Mouse (Mus musculus): ENCODE measurements around the gene Tipin. TPM values are rescaled to one million over a fixed set of nuclear protein-coding genes. Genes with fewer than 3 reads are reported as not detected.
"Not testable (repeated sequence)": the region's sequence is repeated elsewhere in the genome, so short reads cannot be mapped to it uniquely, and the experiment has no call there.

The Tipin gene
- polyA plus RNA-seq, 1 experiment from 2014 or later = 106 TPM

GRCm38 (mm10) chr9:64267231-64267630 lies 14.2 kb upstream of the Tipin start:
- no peak overlapping the region for H3K4me2 ChIP-seq (ENCODE audit: low read length)
- WGBS = 88% methylated on average over 1 of the region's 1 CpGs
- ATAC-seq = no peak
- no peak overlapping the region for H3K27ac ChIP-seq (ENCODE audit: low read length)
- H3K9ac ChIP-seq (replicated peaks; ENCODE audit: low read depth, low read length) = no peak overlapping the region
- no peaks in the 10 kb centered on the region for H3K27me3 ChIP-seq (replicated peaks; ENCODE audit: control insufficient read depth, insufficient read depth, low read length)
- H3K4me1 ChIP-seq (replicated peaks; ENCODE audit: control insufficient read depth, insufficient read depth, low read length) = no peaks in the 10 kb centered on the region
- H3K4me3 ChIP-seq (replicated peaks; ENCODE audit: low read length) = no peak overlapping the region
- no peaks in the 10 kb centered on the region for H3K9me3 ChIP-seq (ENCODE audit: control insufficient read depth, low read length)
- no peaks in the 10 kb centered on the region for H3K36me3 ChIP-seq (ENCODE audit: control insufficient read depth, insufficient read depth)

GRCm38 (mm10) chr9:64268196-64268595 lies 13.2 kb upstream of the Tipin start:
- 93% methylated on average over 10 of the region's 10 CpGs for WGBS
- no peak overlapping the region for H3K4me2 ChIP-seq (ENCODE audit: low read length)
- H3K4me3 ChIP-seq (replicated peaks; ENCODE audit: low read length) = no peak overlapping the region
- H3K36me3 ChIP-seq (ENCODE audit: control insufficient read depth, insufficient read depth) = no peaks in the 10 kb centered on the region
- H3K9ac ChIP-seq (replicated peaks; ENCODE audit: low read depth, low read length) = no peak overlapping the region
- H3K9me3 ChIP-seq (ENCODE audit: control insufficient read depth, low read length) = no peaks in the 10 kb centered on the region
- H3K4me1 ChIP-seq (replicated peaks; ENCODE audit: control insufficient read depth, insufficient read depth, low read length) = no peaks in the 10 kb centered on the region
- ATAC-seq = no peak
- H3K27ac ChIP-seq (ENCODE audit: low read length) = no peak overlapping the region
- H3K27me3 ChIP-seq (replicated peaks; ENCODE audit: control insufficient read depth, insufficient read depth, low read length) = no peaks in the 10 kb centered on the region

GRCm38 (mm10) chr9:64268836-64269235 lies 12.5 kb upstream of the Tipin start:
- H3K9me3 ChIP-seq (ENCODE audit: control insufficient read depth, low read length); H3K36me3 ChIP-seq (ENCODE audit: control insufficient read depth, insufficient read depth); ATAC-seq; H3K27me3 ChIP-seq (replicated peaks; ENCODE audit: control insufficient read depth, insufficient read depth, low read length); H3K27ac ChIP-seq (ENCODE audit: low read length); H3K4me2 ChIP-seq (ENCODE audit: low read length); H3K9ac ChIP-seq (replicated peaks; ENCODE audit: low read depth, low read length); H3K4me1 ChIP-seq (replicated peaks; ENCODE audit: control insufficient read depth, insufficient read depth, low read length); H3K4me3 ChIP-seq (replicated peaks; ENCODE audit: low read length): not testable (repeated sequence)
- 91% methylated on average over 8 of the region's 8 CpGs for WGBS

GRCm38 (mm10) chr9:64271249-64271648 lies 10.1 kb upstream of the Tipin start:
- Histone ChIP-seq H3K27me3 (replicated peaks; ENCODE audit: control insufficient read depth, insufficient read depth, low read length) (no peaks in the 10 kb centered on the region), H3K4me2 (ENCODE audit: low read length) (no peak overlapping the region), H3K4me1 (replicated peaks; ENCODE audit: control insufficient read depth, insufficient read depth, low read length) (no peaks in the 10 kb centered on the region), H3K9ac (replicated peaks; ENCODE audit: low read depth, low read length) (no peak overlapping the region), H3K27ac (ENCODE audit: low read length) (no peak overlapping the region), H3K36me3 (ENCODE audit: control insufficient read depth, insufficient read depth) (no peaks in the 10 kb centered on the region), H3K9me3 (ENCODE audit: control insufficient read depth, low read length) (no peaks in the 10 kb centered on the region), H3K4me3 (replicated peaks; ENCODE audit: low read length) (no peak overlapping the region)
- WGBS = 78% methylated on average over 3 of the region's 3 CpGs
- no peak for ATAC-seq

DNA sequence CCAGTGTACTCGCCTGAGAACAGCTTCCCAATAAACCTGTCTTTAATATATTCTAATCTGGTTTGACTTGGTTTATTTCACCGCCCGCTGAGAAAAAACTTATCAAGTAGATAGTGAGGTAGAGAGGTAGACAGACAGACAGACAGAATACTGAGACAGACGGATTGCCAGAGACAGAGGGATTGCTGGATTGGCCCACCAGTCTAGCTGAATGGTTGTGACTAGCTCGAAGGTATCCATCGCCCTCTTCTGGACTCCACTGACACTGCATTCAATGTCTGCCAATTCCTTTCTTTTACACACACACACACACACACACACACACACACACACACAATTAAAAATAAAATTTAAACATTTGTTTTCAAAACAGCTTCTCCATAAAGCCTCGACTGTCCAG lies 8.8 kb upstream of the Tipin start:
- H3K36me3 ChIP-seq (ENCODE audit: control insufficient read depth, insufficient read depth) = no peaks in the 10 kb centered on the region
- H3K4me2 ChIP-seq (ENCODE audit: low read length) = no peak overlapping the region
- no peak overlapping the region for H3K4me3 ChIP-seq (replicated peaks; ENCODE audit: low read length)
- H3K9me3 ChIP-seq (ENCODE audit: control insufficient read depth, low read length) = no peaks in the 10 kb centered on the region
- no peak overlapping the region for H3K9ac ChIP-seq (replicated peaks; ENCODE audit: low read depth, low read length)
- no peak for ATAC-seq
- no peaks in the 10 kb centered on the region for H3K27me3 ChIP-seq (replicated peaks; ENCODE audit: control insufficient read depth, insufficient read depth, low read length)
- no peak overlapping the region for H3K27ac ChIP-seq (ENCODE audit: low read length)
- 49% methylated on average over 7 of the region's 7 CpGs for WGBS
- H3K4me1 ChIP-seq (replicated peaks; ENCODE audit: control insufficient read depth, insufficient read depth, low read length) = no peaks in the 10 kb centered on the region

DNA sequence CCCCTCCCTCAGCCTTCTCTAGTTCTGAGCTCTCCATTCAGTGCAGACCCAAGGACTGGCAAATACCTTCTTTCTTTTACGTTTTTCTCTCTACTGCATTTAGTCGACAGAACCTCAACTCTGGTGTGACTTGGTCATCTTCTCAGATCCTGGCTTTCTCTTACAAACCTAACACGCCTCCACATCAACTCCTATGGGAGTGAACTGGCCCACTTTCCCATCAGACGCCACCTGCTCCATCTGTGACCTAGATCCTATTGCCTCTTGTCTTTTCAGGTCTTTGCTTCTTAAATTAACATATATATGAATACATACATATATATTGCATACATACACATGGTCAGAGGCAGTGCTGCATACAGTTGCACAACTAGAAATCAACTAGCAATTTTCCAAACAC lies 7.6 kb upstream of the Tipin start:
- WGBS = 77% methylated on average over 4 of the region's 4 CpGs
- Histone ChIP-seq H3K4me2 (ENCODE audit: low read length) (no peak overlapping the region), H3K9me3 (ENCODE audit: control insufficient read depth, low read length) (no peaks in the 10 kb centered on the region), H3K36me3 (ENCODE audit: control insufficient read depth, insufficient read depth) (no peaks in the 10 kb centered on the region), H3K4me3 (replicated peaks; ENCODE audit: low read length) (no peak overlapping the region), H3K4me1 (replicated peaks; ENCODE audit: control insufficient read depth, insufficient read depth, low read length) (no peaks in the 10 kb centered on the region), H3K27ac (ENCODE audit: low read length) (no peak overlapping the region), H3K27me3 (replicated peaks; ENCODE audit: control insufficient read depth, insufficient read depth, low read length) (no peaks in the 10 kb centered on the region), H3K9ac (replicated peaks; ENCODE audit: low read depth, low read length) (no peak overlapping the region)
- ATAC-seq = no peak

DNA sequence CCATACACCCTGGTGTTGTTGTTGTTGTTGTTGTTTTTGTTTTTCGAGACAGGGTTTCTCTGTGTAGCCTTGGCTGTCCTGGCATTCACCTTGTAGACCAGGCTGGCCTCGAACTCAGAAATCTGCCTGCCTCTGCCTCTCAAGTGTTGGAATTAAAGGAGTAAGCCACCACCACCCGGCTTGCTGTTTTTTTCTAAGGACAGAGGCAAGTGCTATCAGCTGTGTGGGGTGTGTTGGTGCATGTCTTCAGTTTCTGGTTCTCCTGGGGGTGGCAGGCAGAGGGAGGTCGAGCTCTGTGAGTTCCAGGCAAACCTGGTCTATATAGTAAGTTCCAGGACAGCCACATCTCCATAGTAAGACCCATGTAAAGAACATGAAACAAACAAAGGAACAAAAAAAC lies 7.1 kb upstream of the Tipin start:
- H3K4me1 ChIP-seq (replicated peaks; ENCODE audit: control insufficient read depth, insufficient read depth, low read length) = no peaks in the 10 kb centered on the region
- ATAC-seq = no peak
- no peak overlapping the region for H3K9ac ChIP-seq (replicated peaks; ENCODE audit: low read depth, low read length)
- H3K4me2 ChIP-seq (ENCODE audit: low read length) = no peak overlapping the region
- WGBS = 89% methylated on average over 4 of the region's 4 CpGs
- H3K4me3 ChIP-seq (replicated peaks; ENCODE audit: low read length) = no peak overlapping the region
- H3K27me3 ChIP-seq (replicated peaks; ENCODE audit: control insufficient read depth, insufficient read depth, low read length) = no peaks in the 10 kb centered on the region
- no peak overlapping the region for H3K27ac ChIP-seq (ENCODE audit: low read length)
- H3K9me3 ChIP-seq (ENCODE audit: control insufficient read depth, low read length) = no peaks in the 10 kb centered on the region
- no peaks in the 10 kb centered on the region for H3K36me3 ChIP-seq (ENCODE audit: control insufficient read depth, insufficient read depth)

DNA sequence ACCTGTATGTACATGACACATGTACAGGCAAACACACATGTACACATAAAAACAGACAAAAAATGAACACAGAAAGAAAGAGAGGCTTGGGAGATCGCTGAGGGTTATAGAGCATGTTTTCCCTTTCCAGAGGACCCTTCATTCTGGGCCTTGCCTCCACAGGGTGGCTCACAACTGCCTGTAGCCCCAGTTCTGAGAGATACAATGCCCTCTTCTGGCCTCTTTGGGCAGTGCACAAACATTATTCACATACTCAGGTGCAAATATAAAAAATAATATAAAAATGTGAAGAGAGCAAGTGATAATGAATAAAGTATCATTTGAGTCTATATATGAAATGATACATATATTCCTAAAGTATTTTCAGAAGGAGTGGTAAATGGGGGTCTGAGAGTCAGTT lies 6.5 kb upstream of the Tipin start:
- Histone ChIP-seq H3K4me3 (replicated peaks; ENCODE audit: low read length) (no peak overlapping the region), H3K4me2 (ENCODE audit: low read length) (no peak overlapping the region), H3K27me3 (replicated peaks; ENCODE audit: control insufficient read depth, insufficient read depth, low read length) (no peaks in the 10 kb centered on the region), H3K9ac (replicated peaks; ENCODE audit: low read depth, low read length) (no peak overlapping the region), H3K27ac (ENCODE audit: low read length) (no peak overlapping the region), H3K9me3 (ENCODE audit: control insufficient read depth, low read length) (no peaks in the 10 kb centered on the region), H3K36me3 (ENCODE audit: control insufficient read depth, insufficient read depth) (no peaks in the 10 kb centered on the region), H3K4me1 (replicated peaks; ENCODE audit: control insufficient read depth, insufficient read depth, low read length) (no peaks in the 10 kb centered on the region)
- ATAC-seq = no peak
- WGBS = 67% methylated on average over 1 of the region's 1 CpGs

- Histone ChIP-seq H3K4me2 (ENCODE audit: low read length) (no peak overlapping the region), H3K36me3 (ENCODE audit: control insufficient read depth, insufficient read depth) (no peaks in the 10 kb centered on the region), H3K27me3 (replicated peaks; ENCODE audit: control insufficient read depth, insufficient read depth, low read length) (no peaks in the 10 kb centered on the region), H3K9me3 (ENCODE audit: control insufficient read depth, low read length) (no peaks in the 10 kb centered on the region), H3K4me3 (replicated peaks; ENCODE audit: low read length) (no peak overlapping the region), H3K4me1 (replicated peaks; ENCODE audit: control insufficient read depth, insufficient read depth, low read length) (peaks cover 9% of the 10 kb centered on the region), H3K9ac (replicated peaks; ENCODE audit: low read depth, low read length) (no peak overlapping the region), H3K27ac (ENCODE audit: low read length) (no peak overlapping the region)
- ATAC-seq = no peak
- 70% methylated on average over 8 of the region's 8 CpGs for WGBS
These were observed 3.7 kb upstream of the Tipin start for GRCm38 (mm10) chr9:64277706-64278105.

- H3K36me3 ChIP-seq (ENCODE audit: control insufficient read depth, insufficient read depth) = no peaks in the 10 kb centered on the region
- H3K27me3 ChIP-seq (replicated peaks; ENCODE audit: control insufficient read depth, insufficient read depth, low read length) = no peaks in the 10 kb centered on the region
- no peak overlapping the region for H3K27ac ChIP-seq (ENCODE audit: low read length)
- H3K4me1 ChIP-seq (replicated peaks; ENCODE audit: control insufficient read depth, insufficient read depth, low read length) = peaks cover 9% of the 10 kb centered on the region
- no peak overlapping the region for H3K4me3 ChIP-seq (replicated peaks; ENCODE audit: low read length)
- H3K9me3 ChIP-seq (ENCODE audit: control insufficient read depth, low read length) = no peaks in the 10 kb centered on the region
- WGBS = 94% methylated on average over 6 of the region's 6 CpGs
- H3K9ac ChIP-seq (replicated peaks; ENCODE audit: low read depth, low read length) = no peak overlapping the region
- no peak for ATAC-seq
- H3K4me2 ChIP-seq (ENCODE audit: low read length) = no peak overlapping the region
These were observed 2.6 kb upstream of the Tipin start for GRCm38 (mm10) chr9:64278665-64279310.
